Mouse (Mus musculus): ENCODE measurements around the gene Sdha. TPM values are rescaled to one million over a fixed set of nuclear protein-coding genes. Genes with fewer than 3 reads are reported as not detected.

Gene Sdha
- polyA plus RNA-seq, 1 experiment = 85.4 TPM

GRCm38 (mm10) chr13:74363859-74364235, 13.8 kb upstream of the Sdha start, which contains the start of gene Lrrc14b:
Gene Lrrc14b (minus strand): TSS chr13:74364005.
- TF ChIP-seq CTCF (IDR thresholded peaks at IDR 0.05; ENCODE audit: control insufficient read depth, insufficient read depth, low read length) (no peak), POLR2A (IDR thresholded peaks at IDR 0.05; ENCODE audit: borderline replicate concordance, control insufficient read depth, low read depth, low read length) (no peak)
- H3K4me1 ChIP-seq (ENCODE audit: control insufficient read depth, insufficient read depth, low read length) = no peaks in the 10 kb centered on the region; the same call in 1 of the 2 replicates
- no peak within 1 kb of the TSS for H3K4me3 ChIP-seq (replicated peaks; ENCODE audit: control insufficient read depth, low read depth, low read length)
- WGBS = 31% methylated on average over 8 of the region's 8 CpGs
- H3K27ac ChIP-seq (ENCODE audit: control insufficient read depth, insufficient read depth, low read depth, low read length, poor library complexity) = no peak within 1 kb of the TSS

DNA sequence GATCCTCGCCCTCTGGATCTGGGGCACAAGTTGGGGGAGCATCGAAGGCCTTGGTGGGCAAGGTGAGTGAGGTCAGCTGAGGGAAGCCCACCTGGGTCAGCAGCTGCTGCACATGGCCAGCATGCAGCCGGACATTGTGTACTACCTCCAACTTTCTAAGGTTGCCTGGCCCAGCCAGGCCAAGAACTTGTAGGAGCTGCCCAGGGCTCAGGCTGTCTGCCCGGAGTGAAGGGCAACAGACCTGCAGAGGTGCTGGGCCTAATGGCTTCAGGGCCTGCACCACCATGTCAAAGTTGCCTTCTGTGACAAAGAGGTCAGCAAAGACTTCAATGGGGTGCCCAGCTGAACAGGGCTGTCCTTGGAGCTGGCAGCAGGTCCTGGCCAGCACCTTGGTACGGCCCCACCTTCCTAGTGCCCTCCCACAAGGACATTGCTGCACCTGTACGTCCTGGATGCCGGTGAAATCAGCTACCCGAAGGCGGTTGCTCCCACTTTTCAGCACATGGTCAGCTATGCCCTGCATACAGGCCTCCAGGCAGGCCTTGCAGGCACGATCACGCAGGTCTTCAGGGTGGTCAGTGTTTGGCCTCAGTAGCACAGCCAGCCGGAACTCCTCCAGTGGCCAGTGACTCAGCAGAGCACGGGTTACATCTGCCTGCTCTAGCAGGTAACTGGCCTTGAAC, 13.2 kb upstream of the Sdha start:
- Histone ChIP-seq H3K27ac (ENCODE audit: control insufficient read depth, insufficient read depth, low read depth, low read length, poor library complexity) (no peak overlapping the region), H3K4me3 (replicated peaks; ENCODE audit: control insufficient read depth, low read depth, low read length) (no peak overlapping the region), H3K4me1 (ENCODE audit: control insufficient read depth, insufficient read depth, low read length) (no peaks in the 10 kb centered on the region; the same call in 1 of the 2 replicates)
- TF ChIP-seq POLR2A (IDR thresholded peaks at IDR 0.05; ENCODE audit: borderline replicate concordance, control insufficient read depth, low read depth, low read length) (no peak), CTCF (IDR thresholded peaks at IDR 0.05; ENCODE audit: control insufficient read depth, insufficient read depth, low read length) (no peak)
- WGBS = 75% methylated on average over 13 of the region's 13 CpGs

- H3K27ac ChIP-seq (ENCODE audit: control insufficient read depth, insufficient read depth, low read depth, low read length, poor library complexity) = no peak overlapping the region
- H3K4me3 ChIP-seq (replicated peaks; ENCODE audit: control insufficient read depth, low read depth, low read length) = no peak overlapping the region
- TF ChIP-seq POLR2A (IDR thresholded peaks at IDR 0.05; ENCODE audit: borderline replicate concordance, control insufficient read depth, low read depth, low read length) (no peak), CTCF (IDR thresholded peaks at IDR 0.05; ENCODE audit: control insufficient read depth, insufficient read depth, low read length) (no peak)
- 22% methylated on average over 2 of the region's 2 CpGs for WGBS
- no peaks in the 10 kb centered on the region; the same call in 1 of the 2 replicates for H3K4me1 ChIP-seq (ENCODE audit: control insufficient read depth, insufficient read depth, low read length)
These were observed 12.1 kb upstream of the Sdha start for GRCm38 (mm10) chr13:74362218-74362617.

DNA sequence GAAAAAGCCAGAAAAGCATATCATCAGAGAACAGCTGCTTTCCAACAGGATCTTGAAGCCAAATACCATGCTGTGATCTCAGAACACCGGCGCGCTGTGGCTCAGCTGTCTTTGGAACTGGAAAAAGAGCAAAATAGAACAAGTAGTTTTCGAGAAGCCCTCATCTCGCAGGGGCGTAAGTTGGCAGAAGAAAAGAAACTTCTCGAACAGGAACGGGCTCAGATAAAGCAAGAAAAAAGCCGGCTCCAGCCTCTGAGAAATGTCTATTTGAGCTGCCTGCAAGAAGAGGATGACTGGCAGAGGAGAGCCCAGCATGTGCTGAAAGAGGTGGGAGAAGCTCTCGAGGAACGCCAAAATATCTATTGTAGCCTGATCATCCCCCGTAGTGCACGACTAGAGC, 6.4 kb upstream of the Sdha start:
- no peaks in the 10 kb centered on the region for H3K4me1 ChIP-seq (ENCODE audit: control insufficient read depth, insufficient read depth, low read length)
- H3K27ac ChIP-seq (ENCODE audit: control insufficient read depth, insufficient read depth, low read depth, low read length, poor library complexity) = no peak overlapping the region
- WGBS = 93% methylated on average over 13 of the region's 13 CpGs
- no peak overlapping the region for H3K4me3 ChIP-seq (replicated peaks; ENCODE audit: control insufficient read depth, low read depth, low read length)
- TF ChIP-seq CTCF (IDR thresholded peaks at IDR 0.05; ENCODE audit: control insufficient read depth, insufficient read depth, low read length) = no peak
- no peak for TF ChIP-seq POLR2A (IDR thresholded peaks at IDR 0.05; ENCODE audit: borderline replicate concordance, control insufficient read depth, low read depth, low read length)

GRCm38 (mm10) chr13:74350435-74350906, 391 bp upstream of the Sdha start:
- no peak for TF ChIP-seq POLR2A (IDR thresholded peaks at IDR 0.05; ENCODE audit: borderline replicate concordance, control insufficient read depth, low read depth, low read length)
- no peak for TF ChIP-seq CTCF (IDR thresholded peaks at IDR 0.05; ENCODE audit: control insufficient read depth, insufficient read depth, low read length)
- Histone ChIP-seq H3K27ac (ENCODE audit: control insufficient read depth, insufficient read depth, low read depth, low read length, poor library complexity) (peak overlapping the region; percentile 93; the same call in 1 of the 2 replicates), H3K4me1 (ENCODE audit: control insufficient read depth, insufficient read depth, low read length) (no peaks in the 10 kb centered on the region), H3K4me3 (replicated peaks; ENCODE audit: control insufficient read depth, low read depth, low read length) (peak overlapping the region; percentile 95)
- 2% methylated on average over 15 of the region's 15 CpGs for WGBS

- H3K27ac ChIP-seq (ENCODE audit: control insufficient read depth, insufficient read depth, low read depth, low read length, poor library complexity) = no peak overlapping the region
- no peak overlapping the region for H3K4me3 ChIP-seq (replicated peaks; ENCODE audit: control insufficient read depth, low read depth, low read length)
- WGBS = 43% methylated on average over 3 of the region's 3 CpGs
- H3K4me1 ChIP-seq (ENCODE audit: control insufficient read depth, insufficient read depth, low read length) = no peaks in the 10 kb centered on the region
- TF ChIP-seq POLR2A (IDR thresholded peaks at IDR 0.05; ENCODE audit: borderline replicate concordance, control insufficient read depth, low read depth, low read length) = no peak
- TF ChIP-seq CTCF (IDR thresholded peaks at IDR 0.05; ENCODE audit: control insufficient read depth, insufficient read depth, low read length) = no peak
These were observed 9.0 kb downstream of the Sdha start for GRCm38 (mm10) chr13:74341036-74341435.

DNA sequence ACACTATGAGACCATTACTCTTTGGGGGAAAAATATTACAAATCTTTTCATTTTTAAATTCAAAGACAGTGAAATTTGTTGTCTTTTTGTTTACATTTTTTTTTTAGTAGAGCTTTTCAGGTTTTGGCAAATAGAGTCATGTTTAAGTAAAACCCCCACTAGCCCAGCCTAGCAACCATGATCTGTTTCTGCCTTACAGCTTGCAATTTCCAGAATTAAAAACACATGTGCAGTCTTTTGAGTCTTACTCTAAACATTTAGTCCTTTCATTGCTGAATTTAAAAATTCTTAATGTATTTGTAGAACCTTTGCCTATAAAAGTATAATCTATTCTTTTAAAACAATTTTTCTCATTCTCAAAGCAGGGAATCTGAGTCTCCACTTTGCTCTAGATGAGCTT, 20.8 kb downstream of the Sdha start:
- Histone ChIP-seq H3K4me1 (ENCODE audit: control insufficient read depth, insufficient read depth, low read length) (no peaks in the 10 kb centered on the region), H3K4me3 (replicated peaks; ENCODE audit: control insufficient read depth, low read depth, low read length) (no peak overlapping the region), H3K27ac (ENCODE audit: control insufficient read depth, insufficient read depth, low read depth, low read length, poor library complexity) (no peak overlapping the region)
- no peak for TF ChIP-seq CTCF (IDR thresholded peaks at IDR 0.05; ENCODE audit: control insufficient read depth, insufficient read depth, low read length)
- no peak for TF ChIP-seq POLR2A (IDR thresholded peaks at IDR 0.05; ENCODE audit: borderline replicate concordance, control insufficient read depth, low read depth, low read length)

DNA sequence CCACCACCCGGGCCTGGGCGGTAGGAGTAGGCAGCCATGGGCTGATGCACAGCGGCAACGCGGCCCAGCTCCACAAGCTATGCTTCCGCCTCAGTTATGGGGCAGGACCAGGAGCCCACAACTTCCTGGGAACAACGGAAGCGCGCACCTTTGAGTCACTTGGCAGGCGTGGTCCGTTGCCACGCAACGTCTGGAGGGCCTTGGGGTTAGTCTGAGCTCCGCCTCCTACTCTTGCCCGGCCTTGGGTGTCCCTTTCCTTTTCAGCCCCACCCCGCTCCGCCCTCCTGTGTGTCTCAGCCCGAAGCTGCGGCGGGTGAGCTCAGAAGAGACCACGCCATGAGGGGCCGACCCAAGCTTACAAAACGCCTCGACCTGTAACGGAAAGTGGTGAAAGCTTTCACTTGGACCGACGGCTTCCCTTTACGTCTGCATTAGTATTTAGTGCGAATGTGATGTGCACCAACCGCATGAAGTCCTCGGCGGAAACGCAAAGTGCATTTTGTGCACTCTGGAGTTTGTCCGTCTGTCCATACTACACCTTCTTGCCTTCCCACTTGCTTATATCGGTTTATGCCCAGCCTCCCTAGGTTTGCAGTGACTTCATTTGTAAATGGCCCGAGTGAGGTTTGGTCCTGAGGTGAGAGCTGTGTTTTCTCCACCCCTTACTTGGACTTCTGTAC, 32.8 kb downstream of the Sdha start, which contains the start of gene Pdcd6:
Gene Pdcd6, minus strand, starts transcription at position 411 of the 680 bp plus-strand sequence.
- H3K4me3 ChIP-seq (replicated peaks; ENCODE audit: control insufficient read depth, low read depth, low read length) = peak within 1 kb of the TSS; percentile 80
- H3K27ac ChIP-seq (ENCODE audit: control insufficient read depth, insufficient read depth, low read depth, low read length, poor library complexity) = peak within 1 kb of the TSS; percentile 63
- H3K4me1 ChIP-seq (ENCODE audit: control insufficient read depth, insufficient read depth, low read length) = no peaks in the 10 kb centered on the region
- WGBS = under 1% methylated on average over 36 of the region's 36 CpGs
- TF ChIP-seq CTCF (IDR thresholded peaks at IDR 0.05; ENCODE audit: control insufficient read depth, insufficient read depth, low read length) = no peak
- peak; percentile 90 for TF ChIP-seq POLR2A (IDR thresholded peaks at IDR 0.05; ENCODE audit: borderline replicate concordance, control insufficient read depth, low read depth, low read length)
